Mouse (Mus musculus): Measurements from ENCODE around the gene Olfr845. TPM values are rescaled to one million over a fixed set of nuclear protein-coding genes. Genes with fewer than 3 reads are reported as not detected.

The Olfr845 gene
- total RNA-seq (2023; ENCODE audit: inconsistent age): not detected in 4 replicates

GRCm38 (mm10) chr9:19336157-19336556, at the start of gene Olfr845:
Gene Olfr845 (plus strand): TSS chr9:19336457.

DNA sequence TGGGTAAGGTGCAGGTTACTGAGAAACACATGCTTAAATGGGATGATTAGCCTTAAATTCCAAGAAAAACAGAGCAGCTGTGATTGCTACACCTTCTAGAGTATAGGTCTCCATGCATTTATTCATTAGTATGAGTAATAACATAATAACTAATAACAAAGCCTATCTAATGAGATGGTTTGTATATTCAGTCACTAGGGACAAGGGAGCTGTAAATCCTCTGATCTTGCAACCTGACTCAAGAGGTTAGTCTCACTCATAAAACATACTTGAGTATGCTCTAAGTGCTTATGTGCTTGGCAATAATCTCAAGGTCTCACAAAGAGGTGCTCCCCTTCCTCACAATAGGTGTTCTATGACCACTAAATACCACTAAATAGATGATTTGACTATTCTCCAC, 20.2 kb upstream of the Olfr845 start, which contains the start of gene Olfr844:
Gene Olfr844, plus strand, starts transcription at position 301 of the 400 bp plus-strand sequence.

DNA sequence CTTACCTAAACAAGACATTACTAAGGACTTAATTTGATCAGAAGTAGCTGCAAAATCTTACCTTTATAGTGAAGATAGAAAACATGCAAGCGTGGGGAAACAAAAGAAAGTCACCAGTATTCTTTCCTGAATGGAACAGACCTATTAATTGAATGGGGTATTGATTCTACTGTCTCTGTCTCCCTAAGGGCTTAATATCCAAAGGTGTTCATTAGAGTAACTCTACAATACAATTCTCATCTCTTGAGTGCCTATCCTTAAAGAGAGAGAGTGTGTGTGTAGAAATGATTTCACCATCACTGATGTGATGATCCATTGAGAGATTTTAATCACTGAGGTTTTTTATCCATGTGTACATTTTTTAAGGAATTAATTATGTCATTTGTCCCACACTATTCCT, 27.6 kb downstream of the Olfr845 start, which contains the start of gene Olfr846:
Gene Olfr846, minus strand, starts transcription at position 101 of the 400 bp plus-strand sequence.

GRCm38 (mm10) chr9:19378569-19378968, 42.3 kb downstream of the Olfr845 start, which contains the start of gene Olfr847:
Gene Olfr847 (minus strand): TSS chr9:19378669.

Other genes with a start within 250 kb of the Olfr845 start
- not detected in 4 replicates for gene Olfr836, start 216.1 kb upstream of the Olfr845 start, total RNA-seq (2023; ENCODE audit: inconsistent age)
- gene Olfr837, start 200.1 kb upstream of the Olfr845 start, total RNA-seq (2023; ENCODE audit: inconsistent age): not detected in 4 replicates
- 0.06 TPM in 2 of 4 replicates, not detected in the others for gene Olfr839-ps1, start 159.1 kb upstream of the Olfr845 start, total RNA-seq (2023; ENCODE audit: inconsistent age)
- gene Olfr843, start 84.5 kb upstream of the Olfr845 start, total RNA-seq (2023; ENCODE audit: inconsistent age): not detected in 4 replicates
- gene Olfr844, start 20.1 kb upstream of the Olfr845 start, total RNA-seq (2023; ENCODE audit: inconsistent age): not detected in 4 replicates
- gene Olfr846, start 27.5 kb downstream of the Olfr845 start, total RNA-seq (2023; ENCODE audit: inconsistent age): not detected in 4 replicates
- not detected in 4 replicates for gene Olfr847, start 42.2 kb downstream of the Olfr845 start, total RNA-seq (2023; ENCODE audit: inconsistent age)
- gene Olfr849, start 103.8 kb downstream of the Olfr845 start, total RNA-seq (2023; ENCODE audit: inconsistent age): not detected in 4 replicates
- gene Olfr850, start 141.8 kb downstream of the Olfr845 start, total RNA-seq (2023; ENCODE audit: inconsistent age): not detected in 4 replicates
- gene Olfr851, start 156.8 kb downstream of the Olfr845 start, total RNA-seq (2023; ENCODE audit: inconsistent age): not detected in 4 replicates
- not detected in 4 replicates for gene Olfr853, start 204.6 kb downstream of the Olfr845 start, total RNA-seq (2023; ENCODE audit: inconsistent age)
- gene Olfr854, start 230.9 kb downstream of the Olfr845 start, total RNA-seq (2023; ENCODE audit: inconsistent age): not detected in 4 replicates
- not detected in 4 replicates for gene Olfr855, start 246.2 kb downstream of the Olfr845 start, total RNA-seq (2023; ENCODE audit: inconsistent age)